ENCODE assay signal across 8 mouse cellular contexts in genomic region chr8:92817928-92818818, GRCm38 (mm10). TPM values are rescaled to one million over a fixed set of nuclear protein-coding genes. Genes with fewer than 3 reads are reported as not detected.
DNase-seq lines count a peak whose midpoint lies in the region; ATAC-seq and TF ChIP-seq lines count a peak whose summit lies in the region.

No protein-coding gene starts in this region.

- no peak overlapping the region for H3K4me2 ChIP-seq in forebrain, embryonic 15.5 days (replicated peaks)
- H3K4me2 ChIP-seq in liver, postnatal 0 days (ENCODE audit: low read depth, low read length): no peak overlapping the region
- H3K4me2 ChIP-seq in neural tube, embryonic 15.5 days: no peak overlapping the region

- no peaks in the 10 kb centered on the region for H3K27me3 ChIP-seq in ES-Bruce4 (ENCODE audit: control insufficient read depth, insufficient read depth, low read length, poor library complexity, severe bottlenecking)
- H3K27me3 ChIP-seq in forebrain, embryonic 15.5 days: no peaks in the 10 kb centered on the region
- H3K27me3 ChIP-seq in liver, postnatal 0 days (ENCODE audit: insufficient read depth, low read length): no peaks in the 10 kb centered on the region
- 0 out of 2 replicates have a peak, but pooled peaks cover 6% of the 10 kb centered on the region for H3K27me3 ChIP-seq in neural tube, embryonic 15.5 days (replicated peaks)
- no peaks in the 10 kb centered on the region for H3K27me3 ChIP-seq in testis, adult 2 months (ENCODE audit: control insufficient read depth, insufficient read depth, low read length)

- H3K4me1 ChIP-seq in ES-Bruce4 (ENCODE audit: control insufficient read depth, insufficient read depth, low read length): peaks cover 8% of the 10 kb centered on the region
- H3K4me1 ChIP-seq in forebrain, embryonic 15.5 days: no peaks in the 10 kb centered on the region
- H3K4me1 ChIP-seq in liver, postnatal 0 days (ENCODE audit: insufficient read depth): no peaks in the 10 kb centered on the region
- no peaks in the 10 kb centered on the region for H3K4me1 ChIP-seq in neural tube, embryonic 15.5 days
- no peaks in the 10 kb centered on the region for H3K4me1 ChIP-seq in testis, adult 2 months (ENCODE audit: control insufficient read depth, insufficient read depth, low read length)

- no peak for TF ChIP-seq EP300 in ES-Bruce4 (IDR thresholded peaks at IDR 0.05; ENCODE audit: insufficient read depth, low read depth, low read length)
- TF ChIP-seq EP300 in liver, postnatal 0 days (IDR thresholded peaks at IDR 0.05; ENCODE audit: low read depth): no peak

- no peak overlapping the region for H3K4me3 ChIP-seq in ES-Bruce4 (ENCODE audit: low read depth, low read length)
- H3K4me3 ChIP-seq in forebrain, embryonic 15.5 days: no peak overlapping the region
- no peak overlapping the region for H3K4me3 ChIP-seq in liver, postnatal 0 days (ENCODE audit: low read depth, low read length)
- H3K4me3 ChIP-seq in neural tube, embryonic 15.5 days (replicated peaks): no peak overlapping the region
- H3K4me3 ChIP-seq in testis, adult 2 months (ENCODE audit: control insufficient read depth, low read depth, low read length): no peak overlapping the region

- peak; percentile 38 for DNase-seq in cerebellum, adult 11 months
- DNase-seq in heart, postnatal 14 days: peak; percentile 94 to 96
- peak; percentile 84 for DNase-seq in large intestine, adult 2 months (ENCODE audit: low read depth, low spot score)
- DNase-seq in liver, postnatal 0 days: peak; percentile 86

- 29% methylated on average over 6 of the region's 6 CpGs for WGBS in forebrain, embryonic 15.5 days
- 15% methylated on average over 6 of the region's 6 CpGs for WGBS in large intestine, adult 2 months
- 19% methylated on average over 6 of the region's 6 CpGs for WGBS in liver, postnatal 0 days (ENCODE audit: insufficient replicate concordance)
- 17% methylated on average over 5 of the region's 6 CpGs for WGBS in neural tube, embryonic 15.5 days

- no peak overlapping the region for H3K27ac ChIP-seq in ES-Bruce4 (ENCODE audit: insufficient read depth, low read length)
- no peak overlapping the region for H3K27ac ChIP-seq in forebrain, embryonic 15.5 days (replicated peaks)
- no peak overlapping the region for H3K27ac ChIP-seq in liver, postnatal 0 days (ENCODE audit: low read depth)
- H3K27ac ChIP-seq in neural tube, embryonic 15.5 days (replicated peaks): no peak overlapping the region
- no peak overlapping the region for H3K27ac ChIP-seq in testis, adult 2 months (ENCODE audit: control insufficient read depth, insufficient read depth, low read depth, low read length)

- no peaks in the 10 kb centered on the region for H3K36me3 ChIP-seq in ES-Bruce4 (ENCODE audit: control insufficient read depth, insufficient read depth, low read length, poor library complexity, severe bottlenecking)
- no peaks in the 10 kb centered on the region for H3K36me3 ChIP-seq in forebrain, embryonic 15.5 days
- no peaks in the 10 kb centered on the region for H3K36me3 ChIP-seq in liver, postnatal 0 days (replicated peaks; ENCODE audit: insufficient read depth, low read length)
- H3K36me3 ChIP-seq in neural tube, embryonic 15.5 days: no peaks in the 10 kb centered on the region
- no peaks in the 10 kb centered on the region for H3K36me3 ChIP-seq in testis, adult 2 months (ENCODE audit: control insufficient read depth, insufficient read depth, low read length)

- no peak for TF ChIP-seq POLR2A in ES-Bruce4 (IDR thresholded peaks at IDR 0.05; ENCODE audit: insufficient read depth, low read length)
- no peak for TF ChIP-seq POLR2A in testis, adult 2 months (IDR thresholded peaks at IDR 0.05; ENCODE audit: control insufficient read depth, low read depth, low read length)

- TF ChIP-seq CTCF in ES-Bruce4 (IDR thresholded peaks at IDR 0.05; ENCODE audit: low read depth, low read length): peak; percentile 100
- TF ChIP-seq CTCF in liver, postnatal 0 days (IDR thresholded peaks at IDR 0.05; ENCODE audit: low read depth): peak; percentile 97
- peak; percentile 81; the same call in 1 of the 2 replicates for TF ChIP-seq CTCF in testis, adult 2 months (IDR thresholded peaks at IDR 0.05; ENCODE audit: control insufficient read depth, insufficient read depth, insufficient replicate concordance, low read depth, low read length)

- ATAC-seq in forebrain, embryonic 15.5 days (replicated peaks): peak; percentile 84
- peak; percentile 71 for ATAC-seq in liver, postnatal 0 days
- peak; percentile 89 for ATAC-seq in neural tube, embryonic 15.5 days (ENCODE audit: low FRiP score)

- no peaks in the 10 kb centered on the region for H3K9me3 ChIP-seq in ES-Bruce4 (replicated peaks; ENCODE audit: control insufficient read depth, insufficient read depth, low read length, poor library complexity, severe bottlenecking)
- no peaks in the 10 kb centered on the region for H3K9me3 ChIP-seq in forebrain, embryonic 15.5 days
- H3K9me3 ChIP-seq in liver, postnatal 0 days (ENCODE audit: low read length): no peaks in the 10 kb centered on the region
- H3K9me3 ChIP-seq in neural tube, embryonic 15.5 days (replicated peaks): no peaks in the 10 kb centered on the region

- H3K9ac ChIP-seq in ES-Bruce4 (ENCODE audit: low read depth, poor library complexity, severe bottlenecking): no peak overlapping the region
- no peak overlapping the region for H3K9ac ChIP-seq in forebrain, embryonic 15.5 days (replicated peaks)
- no peak overlapping the region for H3K9ac ChIP-seq in liver, postnatal 0 days (replicated peaks)
- no peak overlapping the region for H3K9ac ChIP-seq in neural tube, embryonic 15.5 days (replicated peaks)

- intact Hi-C loops in heart, postnatal 14 days (cut with DNase I): loop anchor here (1.0 to 2.0 kb wide), 3 partner anchors 21 to 180 kb away; no protein-coding TSS in a partner anchor

RNA-seq across cellular contexts. Expression of gene Mmp2, which starts 8.9 kb away (rescaled TPM):
- 22.5 and 24.9 TPM in 2 replicates for polyA plus RNA-seq in ES-Bruce4 (2011; ENCODE audit: insufficient read depth, insufficient read length, low read depth, missing spikeins)
- 11.5 and 12.2 TPM in 2 replicates for polyA plus RNA-seq in forebrain, embryonic 15.5 days (2015; fragmentation: Nextera tagmentation; extraction: Ambion mirVana)
- 100 to 1,000 TPM; 132 to 154 TPM for total RNA-seq in heart, postnatal 14 days (2021)
- 39.7 and 52.6 TPM in 2 replicates for polyA plus RNA-seq in large intestine, adult 2 months (2012; rRNA removed)
- 9.6 and 9.8 TPM in 2 replicates for polyA plus RNA-seq in liver, postnatal 0 days (2015; fragmentation: Nextera tagmentation; extraction: Ambion mirVana)
- 34.0 and 48.7 TPM in 2 replicates for polyA plus RNA-seq in neural tube, embryonic 15.5 days (2015; fragmentation: Nextera tagmentation; extraction: Ambion mirVana)
- 4.3 and 4.7 TPM in 2 replicates for polyA plus RNA-seq in testis, adult 2 months (2012; rRNA removed)

RNA-seq across cellular contexts. Expression of gene Lpcat2, which starts 37.0 kb away (rescaled TPM):
- 3.5 and 6.2 TPM in 2 replicates for polyA plus RNA-seq in ES-Bruce4 (2011; ENCODE audit: insufficient read depth, insufficient read length, low read depth, missing spikeins)
- polyA plus RNA-seq in forebrain, embryonic 15.5 days (2015; fragmentation: Nextera tagmentation; extraction: Ambion mirVana): 4.0 and 7.7 TPM in 2 replicates
- 1 to 10 TPM; 1.6 to 1.9 TPM for total RNA-seq in heart, postnatal 14 days (2021)
- polyA plus RNA-seq in large intestine, adult 2 months (2012; rRNA removed): 2.8 and 3.5 TPM in 2 replicates
- 8.6 and 9.0 TPM in 2 replicates for polyA plus RNA-seq in liver, postnatal 0 days (2015; fragmentation: Nextera tagmentation; extraction: Ambion mirVana)
- polyA plus RNA-seq in neural tube, embryonic 15.5 days (2015; fragmentation: Nextera tagmentation; extraction: Ambion mirVana): 12.9 and 13.1 TPM in 2 replicates
- polyA plus RNA-seq in testis, adult 2 months (2012; rRNA removed): 0.13 and 0.25 TPM in 2 replicates

Comparison
In these comparisons a context has a peak if more than half of its experiments do, and no peak if none do; other contexts are left out.
1. DNase-seq: peak in every context shown above with its lines; median percentile 95 in heart, postnatal 14 days; 86 in liver, postnatal 0 days; 84 in large intestine, adult 2 months; 38 in cerebellum, adult 11 months.